Mouse (Mus musculus): ENCODE measurements around the gene Neurl3. TPM values are rescaled to one million over a fixed set of nuclear protein-coding genes. Genes with fewer than 3 reads are reported as not detected.

Neurl3 gene
- total RNA-seq, 2 experiments from 2014 or later, result 0.55 to 0.67 TPM

Other genes with a start within 250 kb of the Neurl3 start
- 10 to 100 TPM; 44.3 to 49.6 TPM for gene Hs6st1, start 206.3 kb downstream of the Neurl3 start, total RNA-seq (2021)
- 10 to 100 TPM; 38.3 to 44.3 TPM for gene Uggt1, start 30.0 kb downstream of the Neurl3 start, total RNA-seq (2021)
- 10 to 100 TPM; 17.2 to 19.9 TPM for gene Arid5a, start 33.1 kb upstream of the Neurl3 start, total RNA-seq (2021)
- 10 to 100 TPM; 57.6 to 60.4 TPM for gene Kansl3, start 94.5 kb upstream of the Neurl3 start, total RNA-seq (2021)
- not detected for gene Fer1l5, start 97.6 kb upstream of the Neurl3 start, total RNA-seq (2021)
- gene Lman2l, start 170.6 kb upstream of the Neurl3 start, total RNA-seq (2021), result 10 to 100 TPM; 51.3 to 57.7 TPM
- gene Cnnm4, start 196.9 kb upstream of the Neurl3 start, total RNA-seq (2021), result 10 to 100 TPM; 16.8 to 18.2 TPM
- 10 to 100 TPM; 36.1 to 39.5 TPM for gene Cnnm3, start 237.2 kb upstream of the Neurl3 start, total RNA-seq (2021)

Measured in layer of hippocampus, postnatal 14 days (tissue).